Mouse (Mus musculus) forebrain, postnatal 0 days (tissue): ENCODE results near the gene Gpam. TPM values are rescaled to one million over a fixed set of nuclear protein-coding genes. Genes with fewer than 3 reads are reported as not detected.
"Not testable (repeated sequence)": the region's sequence is repeated elsewhere in the genome, so short reads cannot be mapped to it uniquely, and the experiment has no call there.

Source experiments
- ATAC-seq: fragments of 200-750 bp; cut with Nextera tagmentation; 2 replicates; pipeline ENCODE4 v1.8.0; 2017; ENCODE audit warnings: mild to moderate bottlenecking, moderate library complexity
- DNase-seq: peaks from one replicate; pipeline ENCODE4 v3.0.0-alpha.2; 2015
- H3K27ac ChIP-seq: fragments of 300-500 bp; sonication (generic); 2 replicates; pipeline ENCODE4 v1.5.1; 2014; ENCODE audit warnings: low read depth, mild to moderate bottlenecking, antibody characterized with exemption, low read length, moderate library complexity, mixed read lengths
- H3K27me3 ChIP-seq: fragments of 300-500 bp; sonication (generic); 2 replicates; pipeline ENCODE4 v1.6.1; 2014; ENCODE audit warnings: mild to moderate bottlenecking, low read length, mixed read lengths; ENCODE audit not compliant: insufficient read depth
- H3K36me3 ChIP-seq: fragments of 300-500 bp; sonication (generic); 2 replicates; pipeline ENCODE4 v1.6.1; 2014; ENCODE audit warnings: mild to moderate bottlenecking, moderate library complexity; ENCODE audit not compliant: insufficient read depth
- H3K4me1 ChIP-seq: fragments of 300-500 bp; sonication (generic); 2 replicates; pipeline ENCODE4 v1.6.1; 2014; ENCODE audit warnings: antibody characterized with exemption; ENCODE audit not compliant: insufficient read depth
- H3K4me2 ChIP-seq: fragments of 300-500 bp; sonication (generic); 2 replicates; pipeline ENCODE4 v1.6.1; 2014; ENCODE audit warnings: low read depth, mild to moderate bottlenecking, moderate library complexity
- H3K4me3 ChIP-seq: fragments of 300-500 bp; sonication (generic); 2 replicates; pipeline ENCODE4 v1.5.1; 2014; ENCODE audit warnings: low read depth, low read length, mixed read lengths
- H3K9ac ChIP-seq: fragments of 300-500 bp; sonication (generic); 2 replicates; pipeline ENCODE4 v1.6.1; 2014; ENCODE audit warnings: mild to moderate bottlenecking
- H3K9me3 ChIP-seq: fragments of 300-500 bp; sonication (generic); 2 replicates; pipeline ENCODE4 v1.6.1; 2016; ENCODE audit warnings: low read length
- CTCF ChIP-seq: sonication (generic); IDR thresholded peaks from 2 replicates; pipeline ENCODE4 v1.5.1; 2016; ENCODE audit warnings: antibody characterized with exemption, control low read depth, low read depth
- WGBS: fragments of 180-500 bp; shearing (Covaris S2); extraction: QIAGEN DNeasy Blood & Tissue Kit; methylation state at CpG from one replicate; pipeline ENCODE4 v1.1.7; 2014; 5-methylcytosine and 5-hydroxymethylcytosine counted together
- polyA plus RNA-seq: library from polyadenylated mRNA; unstranded; fragments of >200 nt; fragmentation: Nextera tagmentation; extraction: Ambion mirVana; gene quantifications from 2 replicates; pipeline ENCODE4 v1.2.1, GENCODE M21; 2015
- total RNA-seq: library from RNA; depleted of rRNA; stranded (reverse); fragments of >200 nt; gene quantifications from 2 replicates; pipeline ENCODE4 v1.2.3, GENCODE M21; 2014

The Gpam gene
- total and polyA plus RNA-seq, 2 experiments from 2014 or later = 20.6 to 58.6 TPM

GRCm38 (mm10) chr19:55165954-55166353 lies 38.9 kb upstream of the Gpam start:
- ATAC-seq (no peak), DNase-seq (no peak)
- no peak for TF ChIP-seq CTCF
- H3K9me3 ChIP-seq = no peaks in the 10 kb centered on the region
- no peak overlapping the region for H3K27ac ChIP-seq
- H3K36me3 ChIP-seq = no peaks in the 10 kb centered on the region
- no peaks in the 10 kb centered on the region for H3K4me1 ChIP-seq
- H3K27me3 ChIP-seq = no peaks in the 10 kb centered on the region
- 79% methylated on average over 4 of the region's 4 CpGs for whole genome bisulfite sequencing
- H3K4me2 ChIP-seq = no peak overlapping the region
- no peak overlapping the region for H3K4me3 ChIP-seq
- no peak overlapping the region for H3K9ac ChIP-seq

GRCm38 (mm10) chr19:55165183-55165865 lies 38.3 kb upstream of the Gpam start:
- Histone ChIP-seq H3K4me2 (no peak overlapping the region), H3K9ac (no peak overlapping the region), H3K4me3 (no peak overlapping the region), H3K27me3 (no peaks in the 10 kb centered on the region), H3K36me3 (no peaks in the 10 kb centered on the region), H3K27ac (no peak overlapping the region), H3K4me1 (no peaks in the 10 kb centered on the region), H3K9me3 (no peaks in the 10 kb centered on the region)
- TF ChIP-seq CTCF = no peak
- 83% methylated on average over 1 of the region's 1 CpGs for WGBS
- DNase-seq (no peak), ATAC-seq (no peak)

- no peak overlapping the region for H3K27ac ChIP-seq
- no peak overlapping the region for H3K4me2 ChIP-seq
- H3K36me3 ChIP-seq = no peaks in the 10 kb centered on the region
- H3K4me1 ChIP-seq = no peaks in the 10 kb centered on the region
- DNase-seq = no peak
- H3K27me3 ChIP-seq = no peaks in the 10 kb centered on the region
- WGBS = 85% methylated on average over 1 of the region's 1 CpGs
- no peak for TF ChIP-seq CTCF
- no peak for ATAC-seq
- H3K9me3 ChIP-seq = no peaks in the 10 kb centered on the region
- no peak overlapping the region for H3K4me3 ChIP-seq
- H3K9ac ChIP-seq = no peak overlapping the region
Observed at GRCm38 (mm10) chr19:55164162-55164561, 37.1 kb upstream of the Gpam start.

GRCm38 (mm10) chr19:55162271-55162670 lies 35.2 kb upstream of the Gpam start:
- no peaks in the 10 kb centered on the region for H3K36me3 ChIP-seq
- no peaks in the 10 kb centered on the region for H3K4me1 ChIP-seq
- H3K9ac ChIP-seq = no peak overlapping the region
- no peak for DNase-seq
- TF ChIP-seq CTCF = no peak
- ATAC-seq = no peak
- H3K4me3 ChIP-seq = no peak overlapping the region
- no peak overlapping the region for H3K27ac ChIP-seq
- no peaks in the 10 kb centered on the region for H3K27me3 ChIP-seq
- H3K4me2 ChIP-seq = no peak overlapping the region
- H3K9me3 ChIP-seq = no peaks in the 10 kb centered on the region
- WGBS = 83% methylated on average over 4 of the region's 4 CpGs

- Histone ChIP-seq H3K27ac (no peak overlapping the region), H3K4me2 (no peak overlapping the region), H3K9ac (no peak overlapping the region), H3K4me3 (no peak overlapping the region), H3K4me1 (no peaks in the 10 kb centered on the region), H3K9me3 (no peaks in the 10 kb centered on the region), H3K27me3 (no peaks in the 10 kb centered on the region), H3K36me3 (no peaks in the 10 kb centered on the region)
- no peak for ATAC-seq
- WGBS = 89% methylated on average over 6 of the region's 6 CpGs
- no peak for DNase-seq
- no peak for TF ChIP-seq CTCF
Observed at GRCm38 (mm10) chr19:55159826-55160225, 32.8 kb upstream of the Gpam start.

- Histone ChIP-seq H3K9ac (no peak overlapping the region), H3K4me1 (no peaks in the 10 kb centered on the region), H3K4me3 (no peak overlapping the region), H3K4me2 (no peak overlapping the region), H3K9me3 (no peaks in the 10 kb centered on the region), H3K27me3 (no peaks in the 10 kb centered on the region), H3K36me3 (no peaks in the 10 kb centered on the region), H3K27ac (no peak overlapping the region)
- 57% methylated on average over 8 of the region's 8 CpGs for WGBS
- no peak for ATAC-seq
- no peak for TF ChIP-seq CTCF
- no peak for DNase-seq
Observed at GRCm38 (mm10) chr19:55158606-55159005, 31.6 kb upstream of the Gpam start.

GRCm38 (mm10) chr19:55157029-55157428 lies 30.0 kb upstream of the Gpam start:
- Histone ChIP-seq H3K36me3 (no peaks in the 10 kb centered on the region), H3K9ac (no peak overlapping the region), H3K27ac (no peak overlapping the region), H3K4me3 (no peak overlapping the region), H3K4me2 (no peak overlapping the region), H3K4me1 (no peaks in the 10 kb centered on the region), H3K9me3 (no peaks in the 10 kb centered on the region), H3K27me3 (no peaks in the 10 kb centered on the region)
- DNase-seq (no peak), ATAC-seq (no peak)
- 88% methylated on average over 7 of the region's 7 CpGs for WGBS
- no peak for TF ChIP-seq CTCF

GRCm38 (mm10) chr19:55152983-55153382 lies 25.9 kb upstream of the Gpam start:
- whole genome bisulfite sequencing = 91% methylated on average over 6 of the region's 6 CpGs

GRCm38 (mm10) chr19:55152274-55152673 lies 25.2 kb upstream of the Gpam start:
- H3K27me3 ChIP-seq, H3K27ac ChIP-seq, H3K4me3 ChIP-seq, H3K9ac ChIP-seq, DNase-seq, H3K4me1 ChIP-seq, H3K9me3 ChIP-seq, ATAC-seq, H3K36me3 ChIP-seq, H3K4me2 ChIP-seq: not testable (repeated sequence)
- WGBS = 81% methylated on average over 5 of the region's 6 CpGs

More at GRCm38 (mm10) chr19:55152983-55153382, 25.9 kb upstream of the Gpam start:
- DNase-seq = no peak
- TF ChIP-seq CTCF = no peak
- no peaks in the 10 kb centered on the region for H3K9me3 ChIP-seq
- ATAC-seq = no peak
- no peak overlapping the region for H3K27ac ChIP-seq
- no peak overlapping the region for H3K4me3 ChIP-seq
- no peaks in the 10 kb centered on the region for H3K4me1 ChIP-seq
- H3K36me3 ChIP-seq = no peaks in the 10 kb centered on the region
- H3K27me3 ChIP-seq = no peaks in the 10 kb centered on the region
- H3K4me2 ChIP-seq = no peak overlapping the region
- no peak overlapping the region for H3K9ac ChIP-seq
